ENCODE assay signal across 11 mouse cellular contexts in genomic region chr10:77214586-77214985, GRCm38 (mm10). TPM values are rescaled to one million over a fixed set of nuclear protein-coding genes. Genes with fewer than 3 reads are reported as not detected.
DNase-seq lines count a peak whose midpoint lies in the region; ATAC-seq lines count a peak whose summit lies in the region.
"Had no signal": no experiment of that assay in that cellular context is flagged by ENCODE, and none has a peak within 500 bp of the region (broad histone marks: within the 10 kb centered on the region; RNA-seq: fewer than 3 reads in every experiment).

No protein-coding gene starts in this region.

- no peaks in the 10 kb centered on the region for H3K27me3 ChIP-seq in limb, embryonic 12.5 days
- H3K27me3 ChIP-seq in limb, embryonic 10.5 days (ENCODE audit: low read depth, poor library complexity, severe bottlenecking): no peaks in the 10 kb centered on the region
- H3K27me3 ChIP-seq: Patski had no signal

- WGBS in limb, embryonic 12.5 days: 65% methylated on average over 8 of the region's 8 CpGs
- WGBS in limb, embryonic 10.5 days: 72% methylated on average over 8 of the region's 8 CpGs

- H3K27ac ChIP-seq in limb, embryonic 12.5 days: 0 out of 2 replicates have a peak overlapping the region, but pooled peaks have one; percentile 12
- no peak overlapping the region for H3K27ac ChIP-seq in limb, embryonic 10.5 days

- H3K4me2 ChIP-seq in limb, embryonic 12.5 days: no peak overlapping the region

- H3K4me3 ChIP-seq in limb, embryonic 12.5 days (replicated peaks): no peak overlapping the region
- H3K4me3 ChIP-seq in limb, embryonic 10.5 days: no peak overlapping the region

- ATAC-seq in limb, embryonic 12.5 days (ENCODE audit: insufficient number of reproducible peaks, insufficient read depth, low FRiP score, low TSS enrichment, low read depth): no peak
- ATAC-seq in megakaryocyte, adult 5-6 weeks (ENCODE audit: poor library complexity, severe bottlenecking): no peak
- ATAC-seq: Patski had no signal

- peaks cover 15% of the 10 kb centered on the region for H3K4me1 ChIP-seq in limb, embryonic 12.5 days (replicated peaks)
- peaks cover 21% of the 10 kb centered on the region for H3K4me1 ChIP-seq in limb, embryonic 10.5 days

- no peaks in the 10 kb centered on the region for H3K9me3 ChIP-seq in limb, embryonic 12.5 days
- H3K9me3 ChIP-seq in limb, embryonic 10.5 days (replicated peaks): no peaks in the 10 kb centered on the region

- no peaks in the 10 kb centered on the region for H3K36me3 ChIP-seq in limb, embryonic 12.5 days
- H3K36me3 ChIP-seq in limb, embryonic 10.5 days: no peaks in the 10 kb centered on the region

- DNase-seq in adrenal gland, postnatal 10 days: peak; percentile 47
- no peak for DNase-seq in adrenal gland, adult 8-10 months
- DNase-seq in limb, embryonic 10.5 days (ENCODE audit: low spot score): no peak
- peak; percentile 78 for DNase-seq in kidney, adult 9 months
- peak; percentile 9 for DNase-seq in lung, postnatal 25 days (ENCODE audit: low spot score)
- no peak for DNase-seq in left cerebral cortex, adult 8-10 months (ENCODE audit: low spot score in 2 of 2)
- DNase-seq: left cerebral cortex, postnatal 4 days had no signal

- no peak overlapping the region for H3K9ac ChIP-seq in limb, embryonic 12.5 days (replicated peaks)

RNA-seq across cellular contexts. Expression of gene Pofut2, which starts 44.4 kb away (rescaled TPM):
- 10 to 100 TPM; 66.2 to 68.2 TPM for total RNA-seq in adrenal gland, postnatal 10 days (2021)
- 10 to 100 TPM; 82.9 to 90.5 (median 87.2) TPM for total RNA-seq in adrenal gland, adult 8-10 months (2022)
- polyA plus RNA-seq in limb, embryonic 12.5 days (2016; fragmentation: Nextera tagmentation; extraction: Ambion mirVana): 95.6 and 98.1 TPM in 2 replicates
- 72.9 and 83.3 TPM in 2 replicates for polyA plus RNA-seq in limb, embryonic 10.5 days (2016; fragmentation: Nextera tagmentation; extraction: Ambion mirVana)
- 10 to 100 TPM; 27.8 to 34.4 (median 30.4) TPM for total RNA-seq in left cerebral cortex, adult 8-10 months (2022)
- total RNA-seq in megakaryocyte, adult 5-6 weeks (2015): 16.2 and 17.2 TPM in 2 replicates
- total RNA-seq in megakaryocyte, adult 5-6 weeks (2017): 11.0 and 19.2 TPM in 2 replicates

RNA-seq across cellular contexts. Expression of gene Col18a1, which starts 48.2 kb away (rescaled TPM):
- 100 to 1,000 TPM in 1 of 2 experiments, 10 to 100 TPM in 1; 85.2 to 159 TPM for total RNA-seq in adrenal gland, postnatal 10 days (2021)
- 10 to 100 TPM; 41.9 to 49.0 (median 48.0) TPM for total RNA-seq in adrenal gland, adult 8-10 months (2022)
- 104 and 105 TPM in 2 replicates for polyA plus RNA-seq in limb, embryonic 12.5 days (2016; fragmentation: Nextera tagmentation; extraction: Ambion mirVana)
- polyA plus RNA-seq in limb, embryonic 10.5 days (2016; fragmentation: Nextera tagmentation; extraction: Ambion mirVana): 149 and 159 TPM in 2 replicates
- 1 to 10 TPM; 4.1 to 4.6 (median 4.1) TPM for total RNA-seq in left cerebral cortex, adult 8-10 months (2022)
- 0.09 TPM in 1 of 2 replicates, not detected in the other for total RNA-seq in megakaryocyte, adult 5-6 weeks (2015)
- not detected in 2 replicates for total RNA-seq in megakaryocyte, adult 5-6 weeks (2017)
- total RNA-seq: monocyte, adult 5-6 weeks had no signal

Comparison
In these comparisons a context has a peak if more than half of its experiments do, and no peak if none do; other contexts are left out.
1. DNase-seq: peak in adrenal gland, postnatal 10 days (single experiment), kidney, adult 9 months (single experiment) and lung, postnatal 25 days (single experiment); none in adrenal gland, adult 8-10 months (single experiment), limb, embryonic 10.5 days (single experiment) and left cerebral cortex, adult 8-10 months (0 of 2).
2. RNA of gene Col18a1, which starts 48.2 kb away (total RNA-seq): 85.2 to 159 TPM in adrenal gland, postnatal 10 days and 41.9 to 49.0 TPM in adrenal gland, adult 8-10 months; 4.1 to 4.6 TPM in left cerebral cortex, adult 8-10 months and 0.09 TPM in megakaryocyte, adult 5-6 weeks; every median in the first group is over 4 times any median in the second.